Mouse (Mus musculus): ENCODE measurements around the gene Dhx57.

GRCm38 (mm10) chr17:80278255-80278654, 12.0 kb downstream of the Dhx57 start:
- no peak for TF ChIP-seq CTCF (IDR thresholded peaks at IDR 0.05; ENCODE audit: borderline replicate concordance, control insufficient read depth, extremely low read depth, insufficient read depth, low read length, poor library complexity)
- no peak for TF ChIP-seq POLR2A (IDR thresholded peaks at IDR 0.05; ENCODE audit: control insufficient read depth, extremely low read depth, insufficient read depth, low read length, poor library complexity)
